Mouse (Mus musculus) embryonic facial prominence, embryonic 12.5 days (tissue): ENCODE measurements around the gene Cbx4. TPM values are rescaled to one million over a fixed set of nuclear protein-coding genes. Genes with fewer than 3 reads are reported as not detected.

Source experiments
- ATAC-seq: fragments of 200-750 bp; cut with Nextera tagmentation; 2 replicates; pipeline ENCODE4 v1.8.0; 2017; ENCODE audit not compliant: insufficient number of reproducible peaks, insufficient read depth, low FRiP score, low TSS enrichment
- H3K27ac ChIP-seq: fragments of 300-500 bp; sonication (generic); 2 replicates; pipeline ENCODE4 v1.5.1; 2016; ENCODE audit warnings: mild to moderate bottlenecking
- H3K27me3 ChIP-seq: fragments of 300-500 bp; sonication (generic); 2 replicates; pipeline ENCODE4 v1.6.1; 2016; ENCODE audit warnings: mild to moderate bottlenecking, moderate library complexity
- H3K36me3 ChIP-seq: fragments of 300-500 bp; sonication (generic); 2 replicates; pipeline ENCODE4 v1.6.1; 2016; ENCODE audit warnings: mild to moderate bottlenecking
- H3K4me1 ChIP-seq: fragments of 300-500 bp; sonication (generic); 2 replicates; pipeline ENCODE4 v1.6.1; 2016
- H3K4me2 ChIP-seq: fragments of 300-500 bp; sonication (generic); replicated peaks from 2 replicates; pipeline ENCODE4 v1.6.1; 2016; ENCODE audit warnings: mild to moderate bottlenecking, moderate library complexity
- H3K4me3 ChIP-seq: fragments of 300-500 bp; sonication (generic); 2 replicates; pipeline ENCODE4 v1.5.1; 2016; ENCODE audit warnings: mild to moderate bottlenecking
- H3K9ac ChIP-seq: fragments of 300-500 bp; sonication (generic); 2 replicates; pipeline ENCODE4 v1.6.1; 2016; ENCODE audit warnings: mild to moderate bottlenecking, moderate library complexity
- H3K9me3 ChIP-seq: fragments of 300-500 bp; sonication (generic); 2 replicates; pipeline ENCODE4 v1.6.1; 2016; ENCODE audit warnings: mild to moderate bottlenecking, moderate library complexity
- WGBS: fragments of 180-500 bp; shearing (Covaris S2); methylation state at CpG from one replicate; pipeline ENCODE4 v1.1.7; 2016; 5-methylcytosine and 5-hydroxymethylcytosine counted together
- polyA plus RNA-seq: library from polyadenylated mRNA; unstranded; fragments of >200 nt; fragmentation: Nextera tagmentation; extraction: Ambion mirVana; gene quantifications from 2 replicates; pipeline ENCODE4 v1.2.1, GENCODE M21; 2016

The Cbx4 gene
- polyA plus RNA-seq, 1 experiment from 2014 or later, result 12.3 TPM

DNA sequence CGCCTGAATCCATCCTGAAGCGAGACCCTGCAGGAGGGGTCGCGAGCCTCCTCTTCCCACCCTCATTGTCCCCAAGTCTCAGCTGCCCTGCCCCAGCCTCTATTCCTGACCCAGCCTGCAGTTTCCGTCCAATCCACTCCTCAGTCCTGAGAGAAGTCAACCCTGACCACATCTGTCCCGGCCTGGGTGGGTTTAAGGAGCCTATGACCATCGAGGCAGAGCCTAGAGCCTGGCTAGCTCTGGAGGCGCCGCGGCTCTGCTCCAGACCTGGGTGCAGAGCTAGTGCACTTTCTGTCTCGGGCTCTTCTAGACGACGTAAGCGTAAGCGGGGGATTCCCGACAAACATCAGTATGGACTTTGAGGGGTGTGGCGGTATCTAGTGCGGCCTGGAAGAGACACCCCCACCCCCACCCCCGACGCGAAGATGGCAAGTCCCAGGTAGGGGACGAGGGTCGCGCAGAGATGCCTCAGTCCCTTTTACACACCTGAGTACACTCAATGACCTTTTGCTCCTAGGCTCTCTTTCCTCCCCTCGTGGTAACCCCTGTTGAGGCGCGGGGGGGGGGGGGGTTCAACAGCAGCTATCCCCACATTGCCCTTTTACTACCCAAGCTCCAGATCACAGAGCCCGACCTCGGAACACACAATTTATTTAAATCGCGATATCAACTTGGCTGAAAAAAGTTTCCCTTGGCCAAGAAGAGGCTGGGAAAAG lies 44.1 kb downstream of the Cbx4 start:
- H3K9me3 ChIP-seq, result no peaks in the 10 kb centered on the region
- ATAC-seq, result no peak
- 1% methylated on average over 30 of the region's 31 CpGs for WGBS
- H3K27ac ChIP-seq, result peak overlapping the region; percentile 77; the same call in 1 of the 2 replicates
- peaks cover 74% of the 10 kb centered on the region for H3K27me3 ChIP-seq
- H3K4me1 ChIP-seq, result peaks cover 81% of the 10 kb centered on the region
- peaks cover 8% of the 10 kb centered on the region for H3K36me3 ChIP-seq
- H3K4me2 ChIP-seq, result peak overlapping the region; percentile 94
- H3K4me3 ChIP-seq, result peak overlapping the region; percentile 74
- peak overlapping the region; percentile 63 for H3K9ac ChIP-seq

DNA sequence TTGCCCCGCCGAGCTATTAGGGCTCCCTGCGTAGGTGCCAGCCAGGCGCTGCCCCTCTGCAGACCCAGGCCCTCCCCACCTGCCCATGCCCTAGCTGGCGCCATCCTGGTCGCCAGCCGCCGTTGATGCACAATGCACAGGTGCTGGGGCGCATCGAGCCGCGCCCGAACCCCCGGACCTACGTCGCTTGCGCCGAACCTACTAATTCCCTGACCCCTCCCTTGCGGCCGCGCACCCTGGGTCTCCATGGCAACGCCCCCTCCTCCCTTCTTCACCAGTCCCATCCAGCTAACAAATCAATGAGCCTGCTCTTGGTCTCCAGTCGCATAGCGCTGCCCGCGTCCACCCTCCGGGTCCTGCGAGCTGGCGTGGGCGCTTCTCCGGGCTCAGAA lies 44.7 kb downstream of the Cbx4 start:
- no peaks in the 10 kb centered on the region for H3K9me3 ChIP-seq
- H3K27me3 ChIP-seq, result peaks cover 72% of the 10 kb centered on the region
- peak overlapping the region; percentile 36; the same call in 1 of the 2 replicates for H3K27ac ChIP-seq
- peaks cover 8% of the 10 kb centered on the region for H3K36me3 ChIP-seq
- ATAC-seq, result peak; percentile 48
- peak overlapping the region; percentile 94 for H3K4me2 ChIP-seq
- peak overlapping the region; percentile 74 for H3K4me3 ChIP-seq
- WGBS, result 1% methylated on average over 31 of the region's 31 CpGs
- H3K4me1 ChIP-seq, result peaks cover 76% of the 10 kb centered on the region
- peak overlapping the region; percentile 63 for H3K9ac ChIP-seq

DNA sequence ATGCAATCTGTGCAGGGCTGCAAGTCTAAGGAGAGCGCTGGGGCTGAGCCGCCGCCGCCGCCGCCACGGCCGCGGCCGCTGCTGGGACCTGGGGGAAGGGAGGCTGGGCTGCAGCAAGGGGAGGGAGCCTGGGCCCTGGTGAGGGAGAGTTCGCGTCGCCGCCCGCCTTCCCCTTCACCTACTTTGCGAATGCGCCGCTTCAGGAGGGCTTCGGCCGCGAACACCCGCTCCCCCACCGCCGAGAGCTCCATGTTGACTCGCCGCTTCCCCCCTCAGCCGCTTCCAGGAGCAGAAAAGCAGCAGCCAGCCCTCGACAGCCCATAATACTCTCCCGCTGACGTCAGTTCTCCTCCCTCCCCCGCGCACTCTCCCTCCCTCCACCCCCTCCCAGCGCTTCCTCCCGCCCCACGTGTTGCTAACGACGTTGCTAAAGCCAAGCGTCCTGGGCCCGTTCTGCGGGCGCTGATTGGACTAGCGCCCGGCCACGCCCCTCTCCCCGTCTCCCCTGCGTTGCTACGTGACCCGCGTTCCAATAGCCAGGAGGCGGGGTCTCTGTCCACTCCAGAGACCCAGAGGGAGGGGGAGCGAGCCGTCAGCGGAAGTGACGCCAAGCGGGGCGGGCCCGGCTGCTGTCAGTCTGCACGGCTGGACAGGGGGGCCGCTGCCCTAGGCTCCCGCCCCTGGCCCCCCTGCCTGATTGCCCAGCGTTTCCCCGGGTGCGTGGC lies 45.3 kb downstream of the Cbx4 start, which contains the start of gene Cbx8:
Gene Cbx8, minus strand, starts transcription at position 370 of the 725 bp plus-strand sequence.
- peak; percentile 79 for ATAC-seq
- Histone ChIP-seq H3K27ac (peak within 1 kb of the TSS; percentile 83), H3K4me2 (peak within 1 kb of the TSS; percentile 94), H3K4me3 (peak within 1 kb of the TSS; percentile 74), H3K9me3 (no peaks in the 10 kb centered on the region), H3K9ac (peak within 1 kb of the TSS; percentile 85), H3K27me3 (peaks cover 72% of the 10 kb centered on the region), H3K36me3 (peaks cover 8% of the 10 kb centered on the region), H3K4me1 (peaks cover 77% of the 10 kb centered on the region)
- under 1% methylated on average over 54 of the region's 63 CpGs for WGBS

DNA sequence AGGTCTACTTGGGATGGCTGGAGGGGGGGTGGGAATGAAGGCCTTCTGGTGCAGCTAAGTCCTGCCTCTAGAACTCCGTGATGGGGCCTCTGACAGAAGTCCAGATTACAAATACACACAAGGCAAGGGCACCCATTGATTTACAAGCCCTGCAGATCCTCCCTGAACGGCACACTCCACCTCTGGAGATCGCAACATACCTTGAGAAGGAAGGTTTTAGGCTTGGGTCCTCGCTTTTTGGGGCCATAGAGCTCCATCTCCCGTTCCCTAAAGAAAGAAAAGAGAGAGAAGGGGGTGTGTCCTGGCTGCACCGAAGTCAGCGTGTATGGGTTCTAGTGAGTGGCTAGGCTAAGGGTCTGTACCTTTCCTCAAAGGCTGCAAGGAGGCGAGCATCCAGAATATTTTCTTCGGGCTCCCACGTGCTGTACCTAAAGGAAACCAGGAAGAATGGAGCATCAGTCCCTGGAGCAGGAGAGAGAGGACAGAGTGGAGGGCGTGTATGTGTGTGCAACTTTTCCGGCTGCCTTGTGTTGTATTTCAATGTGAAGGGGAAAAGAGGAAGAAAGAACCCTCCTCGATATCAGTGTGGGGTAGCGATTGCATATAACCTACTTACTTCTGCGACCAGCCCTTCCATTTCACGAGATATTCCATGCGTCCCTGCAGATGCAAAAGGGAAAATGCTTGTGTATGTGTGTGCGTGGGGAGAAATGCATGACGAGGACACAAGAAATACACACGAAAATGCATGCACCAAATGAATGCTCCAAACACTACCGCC lies 46.1 kb downstream of the Cbx4 start:
- H3K4me3 ChIP-seq, result peak overlapping the region; percentile 74
- H3K4me1 ChIP-seq, result peaks cover 78% of the 10 kb centered on the region
- 4% methylated on average over 21 of the region's 21 CpGs for WGBS
- H3K4me2 ChIP-seq, result peak overlapping the region; percentile 85
- H3K36me3 ChIP-seq, result peaks cover 8% of the 10 kb centered on the region
- H3K9ac ChIP-seq, result peak overlapping the region; percentile 85
- no peaks in the 10 kb centered on the region for H3K9me3 ChIP-seq
- peaks cover 72% of the 10 kb centered on the region for H3K27me3 ChIP-seq
- H3K27ac ChIP-seq, result peak overlapping the region; percentile 83
- ATAC-seq, result no peak

DNA sequence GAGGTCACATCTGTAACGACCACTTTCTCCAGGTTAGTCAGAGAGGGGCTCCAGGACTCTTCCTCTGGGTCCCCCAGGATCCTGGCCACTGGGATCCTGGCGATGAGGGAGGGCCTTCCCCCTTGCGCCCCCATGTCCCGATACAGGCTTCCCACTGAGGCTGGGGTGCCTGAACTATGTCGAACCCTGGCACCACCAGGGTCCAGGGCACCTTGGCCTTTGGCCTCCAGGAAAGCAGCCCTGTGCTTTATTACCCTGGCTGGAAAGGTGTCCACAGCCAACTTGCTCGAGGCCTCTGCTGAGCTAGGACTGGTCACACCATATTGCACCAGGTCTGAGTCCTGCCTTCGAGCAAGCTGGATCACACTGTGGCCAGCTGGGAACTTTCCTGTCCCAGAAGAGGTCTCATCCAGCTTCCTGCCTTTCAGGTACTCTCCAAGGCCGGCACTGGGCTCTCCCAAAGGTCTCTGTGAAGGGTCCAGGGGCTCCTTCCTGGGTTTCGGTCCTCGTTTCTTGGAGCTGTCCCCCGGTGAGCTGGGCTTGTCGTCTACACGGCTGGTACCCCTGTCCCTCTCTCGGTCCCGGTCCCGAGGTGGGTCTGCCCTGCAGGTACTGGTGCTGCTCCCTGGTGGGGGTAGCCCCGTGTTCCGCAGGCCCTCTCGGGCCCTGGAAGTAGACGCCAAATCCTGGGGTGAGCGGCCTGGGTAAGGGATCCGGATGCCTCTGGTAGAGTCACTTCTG lies 47.1 kb downstream of the Cbx4 start:
- ATAC-seq, result no peak
- 31% methylated on average over 22 of the region's 22 CpGs for WGBS
- Histone ChIP-seq H3K9ac (peak overlapping the region; percentile 47), H3K9me3 (no peaks in the 10 kb centered on the region), H3K27me3 (peaks cover 68% of the 10 kb centered on the region), H3K4me3 (0 out of 2 replicates have a peak overlapping the region, but pooled peaks have one; percentile 74), H3K4me1 (peaks cover 78% of the 10 kb centered on the region), H3K27ac (no peak overlapping the region), H3K4me2 (peak overlapping the region; percentile 85), H3K36me3 (peaks cover 8% of the 10 kb centered on the region)

DNA sequence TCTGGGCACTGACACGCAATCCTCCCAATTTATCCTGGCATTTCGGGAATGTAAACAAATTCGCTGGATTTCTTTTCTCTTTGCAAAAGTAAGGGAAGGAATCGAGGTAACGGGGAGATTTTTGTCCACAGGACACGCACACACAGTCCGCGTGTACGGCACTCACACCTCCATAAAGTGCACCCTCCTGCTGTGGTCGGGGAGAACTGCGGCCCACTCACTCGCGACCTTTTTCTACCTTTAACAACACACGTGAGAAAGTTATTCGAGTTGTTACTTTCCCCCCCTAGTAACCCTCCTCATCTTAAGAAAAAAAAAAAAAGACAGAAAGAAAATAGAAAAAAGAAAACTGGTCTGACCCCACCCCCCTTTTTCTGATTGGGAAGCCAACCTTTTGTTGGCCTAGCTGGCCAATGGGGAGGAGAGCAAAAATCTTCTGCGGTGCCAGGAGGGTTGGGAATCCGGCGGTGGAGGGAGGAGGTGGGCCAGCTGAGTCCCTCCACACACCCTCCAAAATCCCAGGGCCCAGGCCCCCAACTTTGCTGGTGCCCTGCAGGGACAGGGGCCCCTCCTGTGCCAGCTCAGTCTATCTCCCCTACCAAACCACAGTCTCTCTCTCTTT lies 48.1 kb downstream of the Cbx4 start:
- WGBS, result 2% methylated on average over 18 of the region's 18 CpGs
- Histone ChIP-seq H3K27me3 (peaks cover 60% of the 10 kb centered on the region), H3K9ac (no peak overlapping the region), H3K4me2 (peak overlapping the region; percentile 91), H3K4me3 (peak overlapping the region; percentile 47), H3K27ac (no peak overlapping the region), H3K4me1 (peaks cover 68% of the 10 kb centered on the region), H3K9me3 (no peaks in the 10 kb centered on the region), H3K36me3 (peaks cover 8% of the 10 kb centered on the region)
- ATAC-seq, result no peak

DNA sequence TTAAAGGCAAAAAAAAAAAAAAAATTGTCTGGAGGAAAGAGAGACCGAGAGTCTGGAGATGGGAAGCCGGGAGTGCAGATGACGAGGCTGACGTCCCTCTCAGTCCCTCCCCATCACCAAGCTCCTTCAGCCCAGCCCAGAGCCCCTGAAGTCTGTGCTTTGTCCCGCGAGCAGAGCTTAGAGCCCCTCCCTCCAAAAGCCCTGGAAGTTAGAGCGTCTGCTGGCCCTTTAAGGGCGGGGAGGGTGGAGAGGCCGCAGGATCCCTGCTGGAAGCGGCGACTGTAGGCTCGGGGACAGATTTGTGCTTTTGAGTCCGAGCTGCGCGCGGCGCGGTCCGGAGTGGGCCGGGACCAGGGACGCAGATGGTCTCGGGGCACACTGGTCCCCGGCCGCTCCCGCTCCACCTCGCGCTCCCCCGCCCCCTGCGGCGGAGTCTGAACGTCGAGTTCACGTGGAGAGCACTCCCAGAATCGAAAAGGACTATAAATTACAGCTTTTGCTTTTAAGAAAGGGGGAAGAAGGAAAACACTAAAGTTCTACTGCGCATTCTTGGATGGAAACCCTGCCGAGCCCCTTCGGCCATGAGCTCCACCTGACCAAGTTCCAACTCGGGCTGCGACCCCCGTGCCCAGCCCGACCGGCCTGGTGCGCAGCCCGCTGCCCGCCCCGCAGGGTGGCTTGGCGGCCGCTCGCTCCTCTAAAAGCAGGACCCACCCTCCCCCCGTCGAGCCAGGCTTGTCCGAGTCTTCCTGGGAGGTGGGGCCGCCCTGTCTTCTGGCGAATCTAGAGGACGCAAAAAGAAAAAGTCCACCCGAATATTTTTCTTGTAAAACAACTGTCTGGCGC lies 48.9 kb downstream of the Cbx4 start:
- peaks cover 62% of the 10 kb centered on the region for H3K4me1 ChIP-seq
- peaks cover 54% of the 10 kb centered on the region for H3K27me3 ChIP-seq
- under 1% methylated on average over 57 of the region's 57 CpGs for WGBS
- H3K4me2 ChIP-seq, result peak overlapping the region; percentile 91
- H3K27ac ChIP-seq, result no peak overlapping the region
- no peaks in the 10 kb centered on the region for H3K9me3 ChIP-seq
- ATAC-seq, result no peak
- peak overlapping the region; percentile 63 for H3K9ac ChIP-seq
- peaks cover 8% of the 10 kb centered on the region for H3K36me3 ChIP-seq
- H3K4me3 ChIP-seq, result peak overlapping the region; percentile 47

DNA sequence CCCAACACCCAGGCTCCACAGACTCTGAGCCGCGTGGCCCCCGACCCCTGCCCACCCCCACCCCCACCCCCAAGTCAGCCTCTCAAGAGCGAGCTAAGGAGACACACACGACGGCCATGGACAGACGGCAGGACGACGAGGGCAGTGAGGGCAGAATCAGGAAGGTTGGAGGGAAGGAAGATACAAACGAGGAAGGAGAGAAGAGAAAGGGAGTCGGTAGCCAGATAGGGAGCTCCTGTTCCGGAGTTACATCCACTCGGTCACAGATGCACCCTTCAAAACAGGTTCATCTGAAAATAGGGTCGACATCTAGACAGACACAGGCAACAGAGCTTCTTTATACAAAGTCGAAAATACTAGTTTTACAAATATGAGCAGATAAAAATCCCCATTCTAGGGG lies 49.6 kb downstream of the Cbx4 start:
- H3K9ac ChIP-seq, result 0 out of 2 replicates have a peak overlapping the region, but pooled peaks have one; percentile 10
- WGBS, result 2% methylated on average over 15 of the region's 15 CpGs
- peak overlapping the region; percentile 47; the same call in 1 of the 2 replicates for H3K4me3 ChIP-seq
- no peak overlapping the region for H3K27ac ChIP-seq
- peaks cover 47% of the 10 kb centered on the region for H3K27me3 ChIP-seq
- ATAC-seq, result no peak
- no peak overlapping the region for H3K4me2 ChIP-seq
- peaks cover 12% of the 10 kb centered on the region for H3K36me3 ChIP-seq
- no peaks in the 10 kb centered on the region for H3K9me3 ChIP-seq
- H3K4me1 ChIP-seq, result peaks cover 54% of the 10 kb centered on the region

DNA sequence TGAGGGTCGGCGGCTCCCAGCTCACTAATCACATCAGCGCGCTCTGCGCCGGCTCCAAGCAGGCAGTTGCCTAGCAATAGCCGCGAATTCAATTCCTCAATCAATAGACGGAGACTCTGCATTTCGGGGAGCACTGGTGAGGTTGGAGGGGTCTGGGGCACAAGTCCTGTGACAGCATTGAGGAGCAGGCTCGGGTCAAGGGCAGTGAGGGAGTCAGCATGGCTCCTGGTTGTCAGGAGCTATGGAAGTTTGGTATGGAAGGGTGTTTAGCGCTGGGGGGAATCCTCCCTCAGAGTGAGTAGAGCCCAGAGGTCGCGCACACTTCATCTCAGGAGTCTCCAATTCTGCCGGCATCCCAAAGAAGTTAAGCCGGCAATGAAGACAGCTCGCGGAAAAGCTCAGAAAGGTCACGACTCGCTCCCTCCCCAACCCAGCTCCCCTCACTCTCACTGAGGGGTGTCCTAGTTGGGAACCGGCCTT lies 50.3 kb downstream of the Cbx4 start:
- H3K4me1 ChIP-seq, result peaks cover 52% of the 10 kb centered on the region
- 2% methylated on average over 21 of the region's 21 CpGs for WGBS
- peaks cover 42% of the 10 kb centered on the region for H3K27me3 ChIP-seq
- 0 out of 2 replicates have a peak overlapping the region, but pooled peaks have one; percentile 10 for H3K4me3 ChIP-seq
- no peak overlapping the region for H3K27ac ChIP-seq
- H3K9me3 ChIP-seq, result no peaks in the 10 kb centered on the region
- ATAC-seq, result no peak
- no peak overlapping the region for H3K9ac ChIP-seq
- peaks cover 15% of the 10 kb centered on the region for H3K36me3 ChIP-seq
- H3K4me2 ChIP-seq, result peak overlapping the region; percentile 15; the same call in 1 of the 2 replicates
